Mouse (Mus musculus): ENCODE data around the gene Lrrc56.
A peak's percentile ranks its signal among the peaks of the same experiment; 100 is the strongest.

Gene Lrrc56

DNA sequence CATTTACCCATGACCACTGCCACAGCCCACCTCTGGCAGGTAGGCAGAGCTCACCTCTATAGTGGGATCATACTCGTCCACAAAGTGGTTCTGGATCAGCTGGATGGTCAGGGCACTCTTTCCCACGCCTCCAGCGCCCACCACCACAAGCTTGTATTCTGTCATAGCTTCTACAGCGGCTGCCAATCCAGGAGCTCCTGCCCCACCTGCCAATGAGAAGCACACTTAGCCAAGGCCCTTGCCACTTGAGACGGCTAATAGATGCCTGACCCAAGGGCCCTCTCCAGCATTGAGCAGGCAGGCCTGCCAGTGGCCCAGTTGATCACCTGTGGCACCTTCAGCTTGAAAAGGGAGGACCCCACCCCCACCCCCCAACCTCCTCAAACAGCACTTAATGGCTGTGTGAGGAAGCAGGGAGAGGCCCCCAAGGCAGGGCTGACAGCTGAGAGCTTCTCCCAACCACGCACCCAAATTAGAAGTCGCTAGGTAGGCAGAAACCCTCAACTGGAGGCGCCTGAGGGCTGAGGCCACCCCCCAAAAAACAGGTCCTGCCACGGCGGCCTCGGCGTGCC, 1.1 kb upstream of the Lrrc56 start:
- DNase-seq, result no peak

DNA sequence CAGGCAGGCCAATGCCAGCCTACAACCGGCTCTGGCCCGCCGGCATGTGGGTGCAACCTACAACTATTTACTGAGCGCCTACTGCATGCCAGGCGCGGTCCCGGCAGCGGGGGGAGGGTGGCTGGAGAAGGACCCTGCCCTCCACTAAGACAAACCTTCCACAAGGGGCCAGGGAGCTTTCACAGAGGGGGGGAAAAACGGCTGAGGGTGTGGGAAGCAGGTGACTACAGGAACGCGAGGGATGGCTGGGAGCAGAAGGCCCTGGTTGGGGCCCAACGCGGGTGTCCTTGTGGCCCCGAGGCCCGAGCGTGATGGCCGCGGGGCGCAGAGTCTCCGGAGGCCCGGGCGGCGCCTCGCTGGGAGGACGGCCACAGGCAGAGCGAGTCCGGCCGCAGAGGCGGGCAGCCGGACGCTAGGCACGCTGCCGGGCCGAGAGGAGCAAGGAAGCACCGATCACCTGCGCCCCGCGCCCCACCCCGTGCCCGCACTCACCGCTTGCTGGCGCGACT, 555 bp upstream of the Lrrc56 start:
- DNase-seq, result peak; percentile 42 to 82

DNA sequence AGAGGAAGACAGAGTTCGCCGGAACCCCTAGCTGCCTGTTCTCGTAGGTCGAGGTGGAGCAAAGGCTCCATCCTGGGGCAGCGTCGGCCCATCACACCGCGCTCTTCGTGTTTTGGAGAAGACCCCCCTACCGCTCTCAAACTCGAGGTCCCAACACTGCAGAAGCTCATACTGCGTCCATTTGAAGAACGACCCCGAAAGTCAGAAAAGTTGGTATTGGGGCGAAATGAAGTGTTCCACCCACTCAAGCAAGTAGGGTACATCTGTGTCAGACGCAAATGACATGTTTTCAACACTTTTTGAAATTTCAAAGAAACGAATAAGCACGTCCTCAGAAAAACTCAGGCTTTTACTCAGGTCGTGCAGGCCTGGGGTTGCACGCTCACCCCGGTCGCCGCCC, 452 bp downstream of the Lrrc56 start:
- no peak for DNase-seq

DNA sequence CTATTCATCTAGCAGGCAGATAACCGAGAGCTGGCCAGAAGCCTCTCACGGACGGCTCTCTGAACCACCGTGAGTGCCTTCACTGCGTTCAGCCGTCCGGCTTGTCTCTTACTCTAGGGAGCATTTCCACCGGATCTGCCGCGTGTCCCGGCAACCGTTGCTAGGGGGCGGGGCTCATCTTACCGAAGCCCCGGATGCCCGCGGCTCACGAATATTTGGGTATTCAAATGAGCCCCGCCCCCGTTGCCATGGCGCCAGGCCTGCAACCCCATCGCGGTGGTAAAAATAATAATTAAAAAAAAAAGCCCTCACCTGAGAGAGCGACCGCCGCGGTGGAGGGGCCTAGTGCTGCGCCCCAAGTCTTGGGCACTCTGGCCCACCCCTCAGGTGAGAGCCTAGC, 873 bp downstream of the Lrrc56 start:
- DNase-seq, result peak; percentile 96 to 97

DNA sequence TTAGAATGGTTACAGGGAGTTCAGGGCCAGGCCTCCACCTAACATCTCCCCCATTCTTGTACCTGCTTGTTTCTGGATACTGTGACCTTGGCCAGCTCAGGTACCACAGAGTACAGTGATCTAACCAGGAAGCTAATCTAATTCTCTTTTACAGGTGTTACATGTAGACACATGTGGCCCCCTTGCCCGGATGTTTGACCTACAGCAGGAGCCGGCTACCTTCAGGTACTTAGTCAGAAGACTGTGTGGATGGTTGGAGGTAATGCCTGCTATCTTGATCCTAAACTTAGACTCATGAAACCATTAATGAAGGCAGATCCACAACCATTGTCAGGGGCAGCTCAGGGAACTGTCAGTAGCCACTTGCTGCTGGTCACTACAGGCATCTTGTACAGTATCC, 1.8 kb downstream of the Lrrc56 start:
- no peak for DNase-seq

DNA sequence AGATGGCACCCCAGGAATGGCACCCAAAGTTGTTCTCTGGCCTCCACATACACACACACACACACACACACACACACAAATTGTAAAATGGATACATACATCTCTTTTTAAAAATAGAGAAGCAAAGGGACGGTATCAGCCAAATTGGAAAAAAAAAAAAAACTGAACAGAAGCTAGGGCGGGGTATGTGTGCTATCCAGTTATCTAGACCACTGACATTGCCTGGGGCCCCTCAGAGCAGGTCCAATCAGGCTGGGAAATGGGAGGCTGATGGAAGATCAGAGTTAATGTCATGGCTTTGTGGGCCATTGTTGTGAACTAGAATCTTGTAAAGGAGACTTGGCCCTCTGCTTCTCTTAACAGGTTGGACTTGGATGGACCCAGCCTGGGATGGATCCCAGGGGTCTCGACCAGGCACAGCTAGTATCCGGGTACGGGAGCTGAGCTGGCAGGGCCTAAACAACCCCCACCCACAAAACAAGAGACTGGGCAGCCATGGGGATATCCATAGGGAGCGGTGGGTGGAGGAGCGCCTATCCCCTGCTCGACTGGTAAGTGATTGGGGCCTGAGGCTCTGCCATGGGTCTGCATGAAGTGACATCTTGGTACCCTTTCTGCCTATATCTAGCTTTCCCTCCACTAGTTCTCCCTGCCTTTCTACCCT, 2.8 kb downstream of the Lrrc56 start:
- no peak for DNase-seq

DNA sequence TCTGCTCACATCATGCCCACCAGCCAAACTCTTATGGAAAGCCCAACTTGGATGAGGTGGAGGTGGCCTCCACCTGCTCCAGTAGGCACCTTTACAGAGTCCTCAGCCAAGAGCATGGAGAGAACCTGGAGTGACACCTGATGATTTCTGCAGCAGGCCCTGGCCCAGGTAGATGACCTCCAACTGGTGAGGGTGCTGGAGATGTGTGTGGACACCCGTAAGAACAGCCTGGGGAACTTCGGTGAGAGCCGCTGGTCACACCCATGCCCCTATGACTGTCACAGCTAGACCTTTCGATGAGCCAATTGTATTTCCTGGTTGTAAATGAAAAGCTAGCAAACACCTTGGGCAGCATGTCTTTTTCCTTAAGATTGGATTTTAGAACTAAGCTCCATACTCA, 4.2 kb downstream of the Lrrc56 start:
- DNase-seq, result no peak

DNA sequence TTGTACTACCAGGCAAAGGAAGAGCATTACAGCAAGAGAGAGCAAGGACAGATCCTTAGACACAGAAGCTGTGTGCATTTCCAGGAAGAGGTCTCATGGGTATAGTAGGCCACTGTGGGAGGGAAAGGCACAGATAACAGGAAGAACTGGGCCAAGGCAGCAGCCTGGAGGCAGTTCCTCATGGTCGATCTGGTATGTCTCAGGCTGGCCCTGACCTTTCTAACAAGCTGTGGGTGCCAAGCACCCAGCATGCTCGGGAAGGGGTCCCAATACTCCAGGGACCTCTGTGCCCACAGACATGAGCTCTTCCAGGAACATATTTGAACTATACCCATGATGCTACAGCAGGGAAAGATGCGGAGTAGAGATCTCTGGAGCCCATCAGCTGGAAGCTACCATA, 10.6 kb downstream of the Lrrc56 start:
- no peak for DNase-seq

DNA sequence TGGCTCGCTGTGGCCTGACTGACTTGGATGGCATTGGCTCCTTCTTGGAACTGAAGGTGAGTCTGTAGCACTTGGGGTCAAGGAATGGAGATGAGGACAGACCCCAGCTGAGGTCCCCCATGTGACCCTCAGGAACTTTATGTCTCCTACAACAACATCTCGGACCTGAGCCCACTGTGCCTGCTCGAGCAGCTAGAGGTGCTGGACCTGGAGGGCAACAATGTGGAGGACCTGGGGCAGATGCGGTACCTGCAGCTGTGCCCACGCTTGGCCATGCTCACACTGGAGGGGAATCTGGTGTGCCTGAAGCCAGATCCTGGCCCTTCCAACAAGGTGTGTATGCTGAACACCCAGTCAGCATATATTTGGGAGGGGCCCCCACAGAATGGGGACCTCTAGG, 11.5 kb downstream of the Lrrc56 start:
- DNase-seq, result peak in 1 of 2 experiments; percentile 31

DNA sequence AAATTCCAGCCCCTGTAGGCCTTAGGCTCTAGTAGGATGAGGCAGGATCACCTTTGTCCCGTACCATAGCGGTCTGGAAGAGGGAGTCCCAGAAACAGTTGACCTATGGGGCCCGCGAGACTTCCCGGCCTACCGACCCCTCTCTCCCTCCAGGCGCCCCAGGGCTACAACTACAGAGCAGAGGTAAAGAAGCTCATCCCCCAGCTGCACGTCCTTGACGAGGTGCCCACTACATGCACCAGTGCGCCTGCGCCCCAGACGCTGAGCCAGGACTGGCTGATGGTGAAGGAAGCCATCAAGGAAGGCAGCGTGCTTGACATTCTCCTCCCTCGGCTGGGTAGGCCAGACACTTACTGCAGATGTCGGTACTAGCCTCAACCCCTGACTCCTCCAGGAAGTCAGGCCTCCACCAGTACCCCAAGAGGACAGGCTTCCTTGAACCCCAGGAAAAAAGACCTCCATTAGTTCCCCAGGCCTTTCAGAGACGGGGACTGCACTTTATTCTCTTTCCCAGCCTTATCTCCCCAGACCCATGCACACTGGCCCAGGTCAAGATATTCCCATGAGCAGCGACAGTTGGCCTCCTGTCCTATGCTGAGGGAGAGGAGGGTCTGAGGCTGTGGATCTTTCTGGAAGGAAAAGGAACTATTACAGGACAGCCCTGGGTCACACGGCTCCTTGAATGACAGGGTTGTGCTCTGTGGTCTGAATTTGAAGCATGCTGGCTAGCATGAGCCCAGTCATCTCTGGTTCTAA, 12.4 kb downstream of the Lrrc56 start:
- DNase-seq, result peak in 1 of 2 experiments; percentile 33

DNA sequence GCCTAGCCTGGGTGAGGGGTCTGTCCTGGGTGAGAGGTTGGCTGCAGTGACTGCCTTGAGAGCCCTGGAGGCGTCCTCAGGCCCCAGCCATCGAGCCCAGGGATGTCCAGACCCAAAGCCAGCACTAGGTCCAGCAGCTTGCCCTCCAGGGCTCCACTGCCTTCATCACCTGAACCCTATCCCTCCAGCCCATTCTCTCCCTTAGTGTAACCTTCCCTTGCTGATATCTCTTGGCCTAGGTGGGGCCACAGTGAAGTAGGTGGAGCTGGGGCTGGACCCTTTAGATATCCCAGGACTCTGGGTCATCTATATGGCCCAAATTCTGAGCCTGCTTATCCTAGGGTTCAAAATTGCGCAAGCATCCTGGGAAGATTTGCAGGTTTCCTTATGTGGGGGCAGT, 15.6 kb downstream of the Lrrc56 start:
- no peak for DNase-seq

DNA sequence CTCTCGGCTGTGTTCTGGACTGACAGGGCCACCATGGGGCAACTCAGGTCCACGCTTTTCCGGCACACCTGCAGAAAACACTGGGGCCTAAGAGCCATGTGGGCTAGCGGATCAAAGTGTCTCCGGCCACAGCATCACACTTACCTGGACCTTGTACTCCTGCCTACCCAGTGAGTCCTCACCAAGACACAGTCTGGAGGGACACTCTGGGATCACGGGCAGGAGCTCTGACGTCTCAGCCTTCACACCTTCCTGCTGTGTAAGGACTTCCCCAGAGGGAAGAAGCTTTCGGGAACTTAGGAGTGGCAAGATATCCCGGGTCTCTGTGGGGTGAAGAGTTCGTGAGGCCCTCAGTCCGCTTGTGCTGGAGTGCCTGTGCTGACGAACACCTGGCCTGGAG, 16.2 kb downstream of the Lrrc56 start:
- peak in 1 of 2 experiments; percentile 33 for DNase-seq

DNA sequence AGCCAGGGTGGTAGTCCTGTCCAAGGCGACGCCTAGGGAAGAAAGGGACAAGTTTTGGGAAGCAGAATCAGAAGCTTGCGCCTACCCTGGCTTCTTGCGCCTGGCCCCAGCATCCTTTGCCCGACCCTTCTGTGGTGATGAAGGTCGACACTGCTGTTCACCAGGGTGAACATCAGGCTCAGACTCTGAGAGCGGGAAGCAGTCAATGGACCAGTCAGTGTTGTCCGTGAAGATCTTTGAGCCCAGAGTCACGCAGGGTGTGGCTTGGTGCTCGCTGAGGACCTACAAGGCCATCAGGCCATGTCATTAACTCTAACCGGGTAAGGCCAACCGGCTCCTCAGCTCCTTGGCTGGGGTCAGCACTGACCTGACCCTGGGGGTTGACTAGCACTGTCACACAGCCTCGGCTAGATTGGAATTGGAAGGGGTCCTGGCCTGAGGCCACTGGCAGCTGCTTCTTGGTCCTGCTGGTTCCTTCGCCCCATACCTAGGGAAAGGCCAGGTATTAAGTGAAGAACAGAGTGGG, 16.7 kb downstream of the Lrrc56 start:
- DNase-seq, result peak in 1 of 2 experiments; percentile 28

DNA sequence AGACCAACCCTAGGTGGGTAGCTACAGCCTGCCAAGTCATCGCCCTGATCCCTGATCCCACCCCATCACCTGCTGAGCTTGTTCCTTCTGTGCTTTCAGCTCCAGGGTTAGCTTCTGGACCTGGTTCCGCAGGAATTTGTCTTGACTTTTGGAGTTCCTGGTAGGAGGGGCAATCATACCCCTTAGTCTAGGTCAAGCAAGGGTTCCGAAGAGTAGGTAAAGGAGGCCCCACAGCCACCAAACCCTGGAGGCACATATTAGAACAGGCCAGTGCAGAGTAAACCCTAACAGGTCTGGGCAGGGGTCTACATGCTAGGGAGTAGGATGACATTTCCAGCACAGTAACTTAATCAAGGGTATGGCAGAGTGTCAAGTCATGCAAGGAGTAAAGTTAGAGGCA, 19.2 kb downstream of the Lrrc56 start:
- no peak for DNase-seq

DNA sequence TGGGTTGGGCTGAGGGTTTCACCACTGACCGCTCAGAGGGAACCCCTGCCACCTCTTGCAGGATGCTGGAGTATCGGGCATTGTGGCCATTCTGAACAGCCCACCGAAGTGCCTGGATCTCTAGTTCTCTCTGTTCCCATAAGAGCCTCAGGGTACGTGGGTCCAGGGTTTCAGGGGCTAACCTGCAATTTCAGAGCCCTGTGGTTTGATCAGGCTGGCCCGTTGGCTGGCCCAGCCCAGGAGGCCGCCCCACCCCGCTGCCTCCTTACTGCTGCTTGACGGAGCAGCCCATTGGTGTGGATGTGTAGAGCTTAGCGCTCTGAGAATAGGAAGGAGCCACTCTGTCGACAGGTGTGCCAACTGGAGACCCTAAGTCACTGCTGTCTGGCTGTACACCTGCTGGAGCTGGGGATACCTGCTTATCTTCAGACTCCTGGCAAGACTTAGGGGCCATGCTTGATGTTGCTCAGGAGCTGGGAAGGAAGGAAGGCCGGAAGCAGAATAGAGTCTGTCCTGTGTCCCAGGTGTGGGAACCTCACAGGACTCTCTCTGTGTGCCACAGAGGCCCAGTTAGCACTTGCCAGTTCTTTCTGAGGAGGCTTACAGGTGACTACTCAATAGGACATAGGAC, 19.8 kb downstream of the Lrrc56 start, which contains the start of gene Lmntd2:
Lmntd2 (minus strand) TSS at position 476 of the 631 bp plus-strand sequence.
- no peak for DNase-seq

DNA sequence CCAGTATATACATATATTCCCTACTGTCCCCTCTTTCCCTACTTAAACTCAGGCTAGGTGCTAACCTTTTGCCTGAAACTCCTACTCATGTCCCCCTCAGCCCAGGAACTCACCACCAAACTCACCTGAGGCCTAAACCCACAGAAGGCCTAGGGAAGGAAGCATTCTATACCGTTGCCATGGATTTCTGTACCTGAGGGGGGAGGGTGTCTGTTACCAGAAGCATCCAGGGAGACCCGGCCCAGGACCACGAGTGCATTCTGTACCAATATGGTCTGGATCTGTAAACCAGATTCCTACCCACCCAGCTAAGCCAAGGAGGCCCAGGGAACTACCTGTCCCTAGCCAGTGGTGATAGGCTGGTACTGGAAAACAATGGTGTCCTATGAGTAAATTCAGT, 20.4 kb downstream of the Lrrc56 start:
- no peak for DNase-seq

DNA sequence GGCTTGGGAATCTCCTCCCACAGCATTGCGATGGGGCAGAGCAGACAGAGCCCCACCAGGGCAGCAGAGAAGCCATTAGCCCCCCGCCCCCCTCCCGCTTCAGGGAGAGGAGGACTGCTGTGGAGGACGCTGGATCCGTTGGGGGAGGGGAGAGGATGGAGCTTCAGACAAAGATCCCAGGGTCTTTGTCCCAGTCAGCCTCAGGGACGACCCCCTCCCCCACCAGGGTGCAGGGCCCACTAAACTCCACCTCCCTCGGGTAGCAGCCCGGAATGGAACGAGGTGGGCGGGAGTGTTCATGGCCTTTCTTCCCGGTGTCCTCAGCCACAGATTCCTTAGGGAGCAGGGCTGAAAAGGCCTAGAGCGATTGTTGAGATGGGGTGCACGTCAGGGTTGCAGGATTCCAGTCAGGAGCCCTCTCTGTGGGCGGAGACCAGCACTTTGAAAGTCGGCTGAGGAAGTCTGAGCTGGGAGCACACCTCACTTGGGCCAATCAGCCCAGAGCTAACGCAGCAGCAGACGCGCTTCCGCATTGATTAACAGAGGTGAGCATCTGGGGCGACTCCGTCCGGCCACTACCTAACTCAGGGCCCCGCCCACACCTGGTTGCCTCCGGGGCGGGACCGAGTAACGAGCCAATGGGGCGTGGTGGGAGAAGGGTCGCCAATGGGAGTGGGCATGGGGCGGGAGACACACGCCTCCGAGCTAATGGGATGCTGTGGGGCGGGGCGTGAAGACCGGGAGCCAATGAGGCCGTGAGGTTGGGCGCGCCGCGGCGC, 21.3 kb downstream of the Lrrc56 start, which contains the start of gene Rassf7:
Rassf7 (plus strand) TSS at position 760 of the 779 bp plus-strand sequence.
- DNase-seq, result peak; percentile 98 to 99

DNA sequence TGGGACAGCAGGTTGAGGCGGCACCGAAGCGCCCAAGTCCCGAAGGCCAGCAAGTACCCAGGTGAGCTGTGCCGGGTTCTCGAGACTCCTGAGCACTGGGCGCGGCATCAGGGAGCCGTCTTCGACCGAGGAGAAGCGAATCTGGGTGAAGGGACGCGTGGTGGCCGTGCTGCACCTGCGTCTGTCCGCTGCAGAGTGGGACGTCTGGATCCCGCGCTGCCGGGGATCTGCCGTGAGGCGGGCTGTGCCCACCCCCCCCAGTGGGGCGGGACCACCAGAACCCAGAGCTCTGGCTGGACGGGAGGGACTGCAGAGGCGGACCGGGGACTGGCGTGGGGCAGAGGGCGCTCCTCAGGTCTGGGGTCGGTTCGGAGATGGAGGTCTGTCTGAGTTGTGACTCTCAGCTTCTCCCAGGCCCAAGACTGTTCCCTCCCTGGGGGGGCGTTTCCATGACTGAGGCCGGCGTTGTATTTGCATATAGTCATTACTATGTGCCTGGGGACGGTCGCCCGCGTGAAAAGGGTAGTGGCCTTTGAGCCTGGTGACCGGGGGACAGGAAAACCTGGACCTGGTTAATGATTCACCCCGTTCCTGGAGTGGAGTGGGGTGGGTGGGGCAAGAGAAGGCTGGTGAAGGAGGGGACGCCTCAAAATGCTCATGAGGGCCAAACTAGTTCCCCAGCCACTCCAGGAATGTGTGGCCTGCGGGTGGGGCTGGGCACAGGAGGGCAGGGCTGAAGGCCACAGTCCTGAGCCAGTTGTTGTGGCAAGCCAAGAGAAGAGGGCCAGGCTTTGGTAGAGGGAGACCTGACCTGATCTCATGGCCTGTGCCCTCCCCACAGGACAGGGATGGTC, 22.1 kb downstream of the Lrrc56 start:
- DNase-seq, result peak; percentile 92 to 97

DNA sequence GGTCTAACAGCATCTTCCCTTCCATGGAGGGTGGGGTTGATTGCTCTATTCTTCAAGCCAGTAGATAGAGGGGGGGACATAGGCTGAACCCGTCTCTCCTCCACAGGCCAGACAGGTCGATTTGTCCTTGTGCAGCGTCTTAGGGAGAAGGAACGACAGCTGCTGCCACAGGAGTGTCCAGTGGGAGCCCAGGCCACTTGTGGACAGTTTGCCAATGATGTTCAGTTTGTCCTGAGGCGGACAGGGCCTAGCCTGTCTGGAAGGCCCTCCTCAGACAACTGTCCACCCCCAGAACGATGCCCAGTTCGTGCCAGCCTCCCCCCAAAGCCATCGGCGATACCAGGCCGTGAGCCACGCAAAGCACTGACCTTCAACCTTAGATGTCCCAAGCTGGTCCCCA, 22.9 kb downstream of the Lrrc56 start:
- no peak for DNase-seq

DNA sequence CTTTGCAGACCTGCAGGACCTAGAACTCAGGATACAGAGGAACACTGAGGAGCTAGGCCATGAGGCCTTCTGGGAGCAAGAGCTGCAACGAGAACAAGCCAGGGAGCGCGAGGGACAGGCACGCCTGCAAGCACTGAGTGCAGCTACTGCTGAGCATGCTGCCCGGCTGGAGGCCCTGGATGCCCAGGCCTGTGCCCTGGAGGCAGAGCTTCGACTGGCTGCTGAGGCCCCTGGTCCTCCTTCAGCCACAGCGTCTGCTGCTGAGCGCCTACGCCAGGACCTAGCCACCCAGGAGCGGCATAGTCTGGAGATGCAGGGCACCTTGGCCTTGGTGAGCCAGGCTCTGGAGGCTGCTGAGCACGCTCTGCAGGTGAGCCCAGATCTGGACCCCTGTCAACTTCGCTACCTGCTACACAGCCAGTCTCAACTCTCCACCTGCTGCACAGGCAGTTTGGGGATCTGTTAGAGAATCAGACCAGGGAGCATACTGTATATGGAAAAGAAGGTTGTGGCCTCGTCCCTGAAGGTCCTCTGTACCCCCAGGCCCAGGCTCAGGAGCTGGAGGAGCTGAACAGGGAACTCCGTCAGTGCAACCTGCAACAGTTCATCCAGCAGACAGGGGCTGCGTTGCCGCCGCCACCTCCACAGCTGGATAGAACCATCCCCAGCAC, 23.5 kb downstream of the Lrrc56 start:
- peak in 1 of 2 experiments; percentile 58 for DNase-seq

DNA sequence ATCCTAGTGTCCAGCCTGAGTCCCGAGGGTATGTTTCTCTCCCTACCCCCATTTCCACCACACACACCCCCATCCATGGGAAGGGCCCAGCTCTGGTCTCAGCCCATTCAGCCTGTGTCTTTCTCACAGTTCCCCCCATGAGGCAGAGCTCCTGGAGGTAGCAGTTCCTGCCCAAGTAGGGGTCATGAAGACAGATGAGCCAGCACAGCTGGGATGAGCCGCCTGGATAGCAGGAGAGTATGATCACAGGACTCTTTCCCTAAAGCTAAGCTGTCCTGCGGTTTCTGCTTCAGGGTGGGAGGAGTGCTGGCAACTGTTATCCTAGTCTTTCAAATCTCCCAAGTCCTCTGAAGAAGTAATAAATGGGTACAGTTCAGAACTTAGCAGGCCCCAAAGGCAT, 24.2 kb downstream of the Lrrc56 start:
- no peak for DNase-seq
